ENCODE assay signal across 21 mouse cellular contexts in the genomic region with DNA sequence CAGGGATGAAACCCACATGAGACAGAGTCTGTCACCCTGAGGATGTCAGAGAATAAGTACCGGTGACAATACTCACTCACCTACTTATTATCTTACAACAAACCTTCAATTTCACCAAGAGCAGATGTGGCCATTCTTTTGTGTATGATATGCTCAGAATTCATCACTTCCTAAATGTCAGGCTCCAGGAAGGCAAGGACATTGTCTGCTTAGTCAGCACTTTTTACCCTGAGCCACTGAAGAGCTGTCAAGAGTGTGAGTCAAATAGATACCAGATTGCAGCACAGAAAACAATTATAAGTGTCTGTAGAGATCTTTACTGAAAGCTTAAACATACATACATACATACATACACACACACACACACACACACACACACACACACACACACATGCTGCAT.
A peak's percentile ranks its signal among the peaks of the same experiment; 100 is the strongest.
DNase-seq lines count a peak whose midpoint lies in the region; ATAC-seq and TF ChIP-seq lines count a peak whose summit lies in the region.
"Had no signal": no experiment of that assay in that cellular context is flagged by ENCODE, and none has a peak within 500 bp of the region (broad histone marks: within the 10 kb centered on the region; RNA-seq: fewer than 3 reads in every experiment).

No protein-coding gene starts in this region.

- no peaks in the 10 kb centered on the region for H3K9me3 ChIP-seq in midbrain, embryonic 14.5 days (ENCODE audit: control insufficient read depth, low read length)
- no peaks in the 10 kb centered on the region for H3K9me3 ChIP-seq in midbrain, postnatal 0 days (ENCODE audit: low read length)
- H3K9me3 ChIP-seq in CH12.LX (replicated peaks; ENCODE audit: low read length), result no peaks in the 10 kb centered on the region
- no peaks in the 10 kb centered on the region for H3K9me3 ChIP-seq in intestine, embryonic 16.5 days (ENCODE audit: control insufficient read depth, low read length)
- H3K9me3 ChIP-seq: embryonic facial prominence, embryonic 13.5 days; G1E; heart, embryonic 15.5 days; hindbrain, embryonic 13.5 days; intestine, embryonic 15.5 days had no signal

- in situ Hi-C loops in CH12.LX (cut with MboI; ENCODE audit: low pct_ligation_motif_present, low pct_unique_long_range_greater_than_20kb, low sequenced_read_pairs), result no loop called here

- no peaks in the 10 kb centered on the region for H3K79me2 ChIP-seq in CH12.LX (replicated peaks; ENCODE audit: control insufficient read depth, extremely low read depth, insufficient read depth, poor library complexity, severe bottlenecking)

- TF ChIP-seq CTCF in midbrain, postnatal 0 days (IDR thresholded peaks at IDR 0.05), result no peak
- no peak for TF ChIP-seq CTCF in CH12.LX (conservative IDR thresholded peaks at IDR 0.05 in 1 of 2, IDR thresholded peaks at IDR 0.05 in 1 of 2; ENCODE audit: low read depth in 2 of 2, low read length in 2 of 2)

- H3K9ac ChIP-seq in midbrain, embryonic 14.5 days (replicated peaks; ENCODE audit: low read length), result no peak overlapping the region
- no peak overlapping the region for H3K9ac ChIP-seq in midbrain, postnatal 0 days (replicated peaks; ENCODE audit: low read length, poor library complexity, severe bottlenecking)
- H3K9ac ChIP-seq in CH12.LX (ENCODE audit: insufficient read depth, low read depth), result 0 out of 2 replicates have a peak overlapping the region, but pooled peaks have one; percentile 26
- no peak overlapping the region for H3K9ac ChIP-seq in intestine, embryonic 16.5 days (ENCODE audit: low read depth, low read length)
- H3K9ac ChIP-seq: embryonic facial prominence, embryonic 13.5 days; heart, embryonic 15.5 days; hindbrain, embryonic 13.5 days; intestine, embryonic 15.5 days had no signal

- H3K4me1 ChIP-seq in midbrain, embryonic 14.5 days (ENCODE audit: control insufficient read depth, insufficient read depth, low read length), result no peaks in the 10 kb centered on the region
- no peaks in the 10 kb centered on the region for H3K4me1 ChIP-seq in midbrain, postnatal 0 days (ENCODE audit: insufficient read depth, low read length)
- H3K4me1 ChIP-seq in CH12.LX (ENCODE audit: control insufficient read depth in 1 of 2, insufficient read depth in 2 of 2), result no peaks in the 10 kb centered on the region
- no peaks in the 10 kb centered on the region for H3K4me1 ChIP-seq in intestine, embryonic 16.5 days (ENCODE audit: control insufficient read depth, insufficient read depth, low read length)
- H3K4me1 ChIP-seq: embryonic facial prominence, embryonic 13.5 days; heart, embryonic 15.5 days; intestine, embryonic 15.5 days had no signal

- TF ChIP-seq RAD21 in CH12.LX (IDR thresholded peaks at IDR 0.05; ENCODE audit: low read depth, low read length), result no peak

- no peak for ATAC-seq in midbrain, embryonic 14.5 days (ENCODE audit: low FRiP score, low TSS enrichment)
- no peak for ATAC-seq in midbrain, postnatal 0 days (ENCODE audit: low FRiP score)
- no peak for ATAC-seq in intestine, embryonic 16.5 days
- ATAC-seq: forebrain, embryonic 14.5 days; intestine, embryonic 15.5 days had no signal

- peak; percentile 7 for DNase-seq in adrenal gland, postnatal 14 days
- DNase-seq in adrenal gland, adult 2 months, result no peak
- peak; percentile 25 for DNase-seq in midbrain, embryonic 14.5 days
- no peak for DNase-seq in midbrain, postnatal 0 days (ENCODE audit: low spot score)
- peak; percentile 14 for DNase-seq in CH12.LX (ENCODE audit: extremely low read depth)
- peak; percentile 28 for DNase-seq in induced T-regulatory cell, adult 2 months (ENCODE audit: low read depth)
- DNase-seq: cerebellum, adult 11-12 months; cerebellum, adult 9-10 months; cerebellum, postnatal 25 days; gastrocnemius, postnatal 14 days; heart, adult 2 months; heart, postnatal 14 days had no signal

- TF ChIP-seq EP300 in CH12.LX (IDR thresholded peaks at IDR 0.05; ENCODE audit: low read length), result no peak; the same call in 1 of the 2 replicates

- H3K4me3 ChIP-seq in midbrain, embryonic 14.5 days (replicated peaks; ENCODE audit: low read depth, low read length), result no peak overlapping the region
- no peak overlapping the region for H3K4me3 ChIP-seq in midbrain, postnatal 0 days (ENCODE audit: low read depth, low read length)
- no peak overlapping the region for H3K4me3 ChIP-seq in CH12.LX (replicated peaks in 1 of 3; ENCODE audit: low read depth in 2 of 3, low read length in 2 of 3, poor library complexity in 1 of 3)
- no peak overlapping the region for H3K4me3 ChIP-seq in intestine, embryonic 16.5 days (ENCODE audit: low read length)
- H3K4me3 ChIP-seq: embryonic facial prominence, embryonic 13.5 days; heart, adult 2 months; heart, embryonic 15.5 days; hindbrain, embryonic 13.5 days; intestine, embryonic 15.5 days had no signal

- dilution Hi-C loops in CH12.LX (cut with MboI; ENCODE audit: extremely low pct_ligation_motif_present, extremely low pct_unique_long_range_greater_than_20kb, low sequenced_read_pairs), result no loop called here

- no peak for TF ChIP-seq POLR2A in CH12.LX (IDR thresholded peaks at IDR 0.05; ENCODE audit: low read depth, low read length)

- WGBS in midbrain, embryonic 14.5 days, result 85% methylated on average over 1 of the region's 1 CpGs
- 82% methylated on average over 1 of the region's 1 CpGs for WGBS in midbrain, postnatal 0 days
- 97% methylated on average over 1 of the region's 1 CpGs for WGBS in intestine, embryonic 16.5 days

- no peaks in the 10 kb centered on the region for H3K36me3 ChIP-seq in midbrain, embryonic 14.5 days (ENCODE audit: control insufficient read depth, insufficient read depth, low read length)
- no peaks in the 10 kb centered on the region for H3K36me3 ChIP-seq in midbrain, postnatal 0 days (ENCODE audit: insufficient read depth, low read length)
- no peaks in the 10 kb centered on the region for H3K36me3 ChIP-seq in CH12.LX (replicated peaks in 1 of 2; ENCODE audit: control insufficient read depth in 1 of 2, insufficient read depth in 1 of 2, low read length in 1 of 2)
- no peaks in the 10 kb centered on the region for H3K36me3 ChIP-seq in intestine, embryonic 16.5 days (ENCODE audit: control insufficient read depth, insufficient read depth, low read length)
- H3K36me3 ChIP-seq: embryonic facial prominence, embryonic 13.5 days; G1E; heart, embryonic 15.5 days; hindbrain, embryonic 13.5 days; intestine, embryonic 15.5 days had no signal

- H3K4me2 ChIP-seq in midbrain, embryonic 14.5 days (ENCODE audit: low read length), result no peak overlapping the region
- no peak overlapping the region for H3K4me2 ChIP-seq in midbrain, postnatal 0 days (ENCODE audit: low read depth, low read length, poor library complexity, severe bottlenecking)
- no peak overlapping the region for H3K4me2 ChIP-seq in CH12.LX (ENCODE audit: insufficient read depth, low read depth, poor library complexity, severe bottlenecking)
- no peak overlapping the region for H3K4me2 ChIP-seq in intestine, embryonic 16.5 days (ENCODE audit: low read depth, low read length)
- H3K4me2 ChIP-seq: embryonic facial prominence, embryonic 13.5 days; heart, embryonic 11.5 days; heart, embryonic 15.5 days; hindbrain, embryonic 13.5 days; intestine, embryonic 15.5 days had no signal

- H3K27ac ChIP-seq in midbrain, embryonic 14.5 days (replicated peaks; ENCODE audit: low read depth, low read length), result no peak overlapping the region
- H3K27ac ChIP-seq in midbrain, postnatal 0 days (ENCODE audit: low read depth, low read length), result no peak overlapping the region
- H3K27ac ChIP-seq in CH12.LX (ENCODE audit: insufficient read depth, low read depth), result no peak overlapping the region
- H3K27ac ChIP-seq in intestine, embryonic 16.5 days (ENCODE audit: low read length), result no peak overlapping the region
- H3K27ac ChIP-seq: embryonic facial prominence, embryonic 13.5 days; heart, adult 2 months; heart, embryonic 15.5 days; hindbrain, embryonic 13.5 days; hindbrain, postnatal 0 days; intestine, embryonic 15.5 days had no signal

- no peaks in the 10 kb centered on the region for H3K27me3 ChIP-seq in midbrain, embryonic 14.5 days (ENCODE audit: control insufficient read depth, insufficient read depth, low read length)
- H3K27me3 ChIP-seq in midbrain, postnatal 0 days (ENCODE audit: insufficient read depth, low read length), result no peaks in the 10 kb centered on the region
- H3K27me3 ChIP-seq in CH12.LX (replicated peaks), result no peaks in the 10 kb centered on the region
- H3K27me3 ChIP-seq in intestine, embryonic 16.5 days (replicated peaks; ENCODE audit: control insufficient read depth, insufficient read depth, low read length), result no peaks in the 10 kb centered on the region
- H3K27me3 ChIP-seq: embryonic facial prominence, embryonic 13.5 days; heart, embryonic 15.5 days; hindbrain, embryonic 13.5 days; intestine, embryonic 15.5 days had no signal

TF ChIP-seq in CH12.LX, 34 proteins besides CTCF, POLR2A, EP300 and RAD21:
- TF ChIP-seq MAX (IDR thresholded peaks at IDR 0.05; ENCODE audit: low read length) (no peak), MAFK (IDR thresholded peaks at IDR 0.05; ENCODE audit: insufficient replicate concordance, low read length) (peak; percentile 99)

Comparison
In these comparisons a context has a peak if more than half of its experiments do, and no peak if none do; other contexts are left out.
1. DNase-seq: peak in adrenal gland, postnatal 14 days (single experiment), midbrain, embryonic 14.5 days (single experiment), CH12.LX (single experiment) and induced T-regulatory cell, adult 2 months (single experiment); none in adrenal gland, adult 2 months (single experiment) and midbrain, postnatal 0 days (single experiment).